Mouse (Mus musculus): ENCODE data around the gene Cmtm2b.

- no peak for TF ChIP-seq CTCF (IDR thresholded peaks at IDR 0.05; ENCODE audit: low read depth, low read length)
- TF ChIP-seq POLR2A (IDR thresholded peaks at IDR 0.05; ENCODE audit: extremely low read depth, insufficient read depth, low read length) = no peak
Observed at GRCm38 (mm10) chr8:104336806-104337205, 14.8 kb downstream of the Cmtm2b start.
